Mouse (Mus musculus) G1E (cell line): ENCODE measurements around the gene Olfr599.

Source experiments
- CTCF ChIP-seq: IDR thresholded peaks from 2 replicates; pipeline ENCODE4 v1.5.1; 2012; ENCODE audit warnings: low read depth, low read length, inconsistent platforms, mixed read lengths
- GATA1 ChIP-seq: IDR thresholded peaks from 2 replicates; pipeline ENCODE4 v1.6.1; 2012; ENCODE audit warnings: borderline replicate concordance, low read length, inconsistent platforms, mixed read lengths
- POLR2AphosphoS5 ChIP-seq: IDR thresholded peaks from 2 replicates; pipeline ENCODE4 v1.6.1; 2012; ENCODE audit warnings: low read depth, low read length, inconsistent platforms; ENCODE audit not compliant: insufficient replicate concordance
- TAL1 ChIP-seq: conservative IDR thresholded peaks from 2 replicates; pipeline ENCODE4 v1.6.1; 2012; ENCODE audit warnings: low read depth, low read length, inconsistent platforms, mixed read lengths

GRCm38 (mm10) chr7:103349569-103349968, 13.9 kb downstream of the Olfr599 start, which contains the start of gene Olfr600:
- TF ChIP-seq CTCF (no peak), TAL1 (no peak), GATA1 (no peak), POLR2AphosphoS5 (no peak)
